Mouse (Mus musculus) lung, adult 2 months (tissue): ENCODE data around the gene Thada.

Source experiments
- CTCF ChIP-seq: fragments of 200-500 bp; IDR thresholded peaks from 2 replicates; pipeline ENCODE4 v1.5.1; 2011; ENCODE audit warnings: mild to moderate bottlenecking, low read length, control low read depth; ENCODE audit not compliant: insufficient read depth
- POLR2A ChIP-seq: fragments of 200-500 bp; IDR thresholded peaks from 2 replicates; pipeline ENCODE4 v1.6.1; 2011; ENCODE audit warnings: low read depth, mild to moderate bottlenecking, control low read depth, low read length, borderline replicate concordance; ENCODE audit errors: extremely low read depth

GRCm38 (mm10) chr17:84155516-84156226 lies 310.3 kb downstream of the Thada start:
- TF ChIP-seq POLR2A (no peak), CTCF (no peak)
